Mouse (Mus musculus): Measurements from ENCODE around the gene Ppm1h. TPM values are rescaled to one million over a fixed set of nuclear protein-coding genes. Genes with fewer than 3 reads are reported as not detected.

The Ppm1h gene
- total and polyA plus RNA-seq, 3 experiments, result 6.9 to 14.9 TPM; not detected in 1

GRCm38 (mm10) chr10:122991053-122991452 is 312.5 kb downstream of the Ppm1h start:
- H3K27me3 ChIP-seq (ENCODE audit: control insufficient read depth in 1 of 2, insufficient read depth in 2 of 2, low read length in 2 of 2), result no peaks in the 10 kb centered on the region
- peaks cover 0 to 5% of the 10 kb centered on the region in 2 experiments; a peak in 2 of 4 replicates for H3K4me1 ChIP-seq (ENCODE audit: control insufficient read depth in 1 of 2, insufficient read depth in 2 of 2, low read length in 2 of 2)
- no peak overlapping the region for H3K9ac ChIP-seq (ENCODE audit: control insufficient read depth, low read depth, low read length, poor library complexity, severe bottlenecking)
- H3K9me3 ChIP-seq (replicated peaks; ENCODE audit: insufficient read depth, low read length), result no peaks in the 10 kb centered on the region
- DNase-seq (ENCODE audit: low read depth, low spot score), result peak; percentile 41
- no peak overlapping the region for H3K27ac ChIP-seq (ENCODE audit: control insufficient read depth, low read depth, low read length)
- TF ChIP-seq MAFK (IDR thresholded peaks at IDR 0.05; ENCODE audit: borderline replicate concordance, low read depth, low read length) (no peak), GATA1 (IDR thresholded peaks at IDR 0.05; ENCODE audit: low read depth, low read length) (no peak), KAT2A (conservative IDR thresholded peaks at IDR 0.05; ENCODE audit: low read depth, low read length) (no peak), HCFC1 (IDR thresholded peaks at IDR 0.05; ENCODE audit: low read depth, low read length) (no peak), MAX (IDR thresholded peaks at IDR 0.05; ENCODE audit: low read length) (no peak), MAZ (IDR thresholded peaks at IDR 0.05; ENCODE audit: low read depth, low read length) (no peak), CHD1 (IDR thresholded peaks at IDR 0.05; ENCODE audit: low read depth, low read length) (no peak), BHLHE40 (IDR thresholded peaks at IDR 0.05; ENCODE audit: borderline replicate concordance, low read depth, low read length) (no peak), RAD21 (IDR thresholded peaks at IDR 0.05; ENCODE audit: low read depth, low read length) (no peak), TBP (IDR thresholded peaks at IDR 0.05; ENCODE audit: low read depth, low read length) (no peak), POLR2AphosphoS2 (IDR thresholded peaks at IDR 0.05; ENCODE audit: low read length) (no peak), MYC (IDR thresholded peaks at IDR 0.05; ENCODE audit: low read depth, low read length) (no peak), USF2 (IDR thresholded peaks at IDR 0.05; ENCODE audit: borderline replicate concordance in 1 of 2, insufficient read depth in 1 of 2, low read depth in 1 of 2, low read length in 2 of 2) (no peak), ELF1 (IDR thresholded peaks at IDR 0.05; ENCODE audit: low read depth, low read length) (no peak), ETS1 (IDR thresholded peaks at IDR 0.05; ENCODE audit: low read depth, low read length) (no peak)
- peaks cover 0 to 8% of the 10 kb centered on the region in 2 experiments; a peak in 2 of 4 replicates for H3K36me3 ChIP-seq (ENCODE audit: control insufficient read depth in 1 of 2, insufficient read depth in 2 of 2, low read length in 2 of 2)
- no peak overlapping the region for H3K4me3 ChIP-seq (ENCODE audit: control insufficient read depth in 1 of 2, insufficient read depth in 1 of 2, low read depth in 2 of 2, low read length in 2 of 2)
- peaks cover 3% of the 10 kb centered on the region; the same call in 1 of the 2 replicates for H3K79me2 ChIP-seq (ENCODE audit: control insufficient read depth, insufficient read depth, low read length, poor library complexity)

- Histone ChIP-seq H3K9me3 (replicated peaks; ENCODE audit: insufficient read depth, low read length) (no peaks in the 10 kb centered on the region), H3K36me3 (ENCODE audit: control insufficient read depth in 1 of 2, insufficient read depth in 2 of 2, low read length in 2 of 2) (peaks cover 0 to 7% of the 10 kb centered on the region in 2 experiments; a peak in 2 of 4 replicates), H3K79me2 (ENCODE audit: control insufficient read depth, insufficient read depth, low read length, poor library complexity) (no peaks in the 10 kb centered on the region; the same call in 1 of the 2 replicates), H3K9ac (ENCODE audit: control insufficient read depth, low read depth, low read length, poor library complexity, severe bottlenecking) (no peak overlapping the region), H3K4me3 (ENCODE audit: control insufficient read depth in 1 of 2, insufficient read depth in 1 of 2, low read depth in 2 of 2, low read length in 2 of 2) (no peak overlapping the region), H3K27me3 (ENCODE audit: control insufficient read depth in 1 of 2, insufficient read depth in 2 of 2, low read length in 2 of 2) (no peaks in the 10 kb centered on the region), H3K4me1 (ENCODE audit: control insufficient read depth in 1 of 2, insufficient read depth in 2 of 2, low read length in 2 of 2) (peaks cover 0 to 5% of the 10 kb centered on the region in 2 experiments; a peak in 2 of 4 replicates), H3K27ac (ENCODE audit: control insufficient read depth, low read depth, low read length) (no peak overlapping the region)
- TF ChIP-seq MAFK (IDR thresholded peaks at IDR 0.05; ENCODE audit: borderline replicate concordance, low read depth, low read length), result no peak
- TF ChIP-seq USF1 (IDR thresholded peaks at IDR 0.05; ENCODE audit: low read depth, low read length), result no peak
- no peak for TF ChIP-seq SMC3 (IDR thresholded peaks at IDR 0.05; ENCODE audit: low read depth, low read length)
- no peak for TF ChIP-seq GABPA (IDR thresholded peaks at IDR 0.05; ENCODE audit: low read depth, low read length)
- no peak for TF ChIP-seq ZKSCAN1 (IDR thresholded peaks at IDR 0.05; ENCODE audit: low read depth, low read length)
- no peak for TF ChIP-seq MAX (IDR thresholded peaks at IDR 0.05; ENCODE audit: low read length)
- no peak for TF ChIP-seq SIN3A (IDR thresholded peaks at IDR 0.05; ENCODE audit: low read length)
- no peak for TF ChIP-seq ZMIZ1 (IDR thresholded peaks at IDR 0.05; ENCODE audit: low read depth, low read length)
- no peak for TF ChIP-seq ZC3H11A (IDR thresholded peaks at IDR 0.05; ENCODE audit: low read depth, low read length)
- no peak for TF ChIP-seq MXI1 (IDR thresholded peaks at IDR 0.05; ENCODE audit: low read depth, low read length)
- no peak for TF ChIP-seq UBTF (IDR thresholded peaks at IDR 0.05; ENCODE audit: borderline replicate concordance, insufficient read depth, low read depth, low read length)
- TF ChIP-seq MYB (IDR thresholded peaks at IDR 0.05; ENCODE audit: low read depth, low read length), result no peak
- TF ChIP-seq RAD21 (IDR thresholded peaks at IDR 0.05; ENCODE audit: low read depth, low read length), result no peak
- TF ChIP-seq HCFC1 (IDR thresholded peaks at IDR 0.05; ENCODE audit: low read depth, low read length), result no peak
- TF ChIP-seq MYC (IDR thresholded peaks at IDR 0.05; ENCODE audit: low read depth, low read length), result no peak
- no peak for TF ChIP-seq CHD1 (IDR thresholded peaks at IDR 0.05; ENCODE audit: low read depth, low read length)
- TF ChIP-seq RCOR1 (IDR thresholded peaks at IDR 0.05; ENCODE audit: low read depth, low read length), result no peak
- TF ChIP-seq GATA1 (IDR thresholded peaks at IDR 0.05; ENCODE audit: low read depth, low read length), result no peak
- DNase-seq (ENCODE audit: low read depth, low spot score), result no peak
Measured at GRCm38 (mm10) chr10:122991648-122992047, 313.1 kb downstream of the Ppm1h start.
